Mouse (Mus musculus) brain, embryonic 14.5 days (tissue): ENCODE results near the gene Parva.

Experiments used
- CTCF ChIP-seq: fragments of 200-500 bp; IDR thresholded peaks from 2 replicates; pipeline ENCODE4 v1.5.1; 2012; ENCODE audit warnings: inconsistent platforms, mild to moderate bottlenecking, moderate library complexity, borderline replicate concordance; ENCODE audit not compliant: insufficient read depth, insufficient read length; ENCODE audit errors: extremely low read depth
- POLR2A ChIP-seq: fragments of 200-500 bp; IDR thresholded peaks from 2 replicates; pipeline ENCODE4 v1.6.1; 2012; ENCODE audit warnings: mild to moderate bottlenecking, inconsistent platforms, borderline replicate concordance; ENCODE audit not compliant: poor library complexity, insufficient read depth, insufficient read length, severe bottlenecking; ENCODE audit errors: extremely low read depth

GRCm38 (mm10) chr7:112510336-112511048 lies 83.2 kb downstream of the Parva start:
- TF ChIP-seq POLR2A (no peak), CTCF (no peak)
